Mouse (Mus musculus) kidney, postnatal 25 days (tissue): ENCODE data around the gene Eps15.
"Not testable (repeated sequence)": the region's sequence is repeated elsewhere in the genome, so short reads cannot be mapped to it uniquely, and the experiment has no call there.

ENCODE experiments used
- DNase-seq, 2 experiments: peaks; one replicate each; pipeline ENCODE4 v3.0.0; 2021; ENCODE audit warnings: mixed read lengths in 2 of 2

Gene Eps15

DNA sequence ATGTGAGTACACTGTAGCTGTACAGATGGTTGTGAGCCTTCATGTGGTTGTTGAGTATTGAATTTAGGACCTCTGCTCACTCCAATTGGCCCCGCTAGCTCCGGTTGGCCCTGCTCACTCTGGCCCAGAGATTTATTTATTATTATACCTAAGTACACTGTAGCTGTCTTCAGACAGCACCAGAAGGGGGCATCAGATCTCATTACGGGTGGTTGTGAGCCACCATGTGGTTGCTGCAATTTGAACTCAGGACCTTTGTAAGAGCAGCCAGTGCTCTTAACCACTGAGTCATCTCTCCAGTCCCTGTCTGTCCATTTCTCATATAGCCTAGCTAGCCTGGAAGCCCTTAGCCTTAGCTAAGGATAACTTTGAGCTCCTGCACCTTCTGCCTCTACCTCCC, 124.8 kb downstream of the Eps15 start:
- DNase-seq, result not testable (repeated sequence)

GRCm38 (mm10) chr4:109405415-109405814, 125.3 kb downstream of the Eps15 start:
- no peak for DNase-seq

DNA sequence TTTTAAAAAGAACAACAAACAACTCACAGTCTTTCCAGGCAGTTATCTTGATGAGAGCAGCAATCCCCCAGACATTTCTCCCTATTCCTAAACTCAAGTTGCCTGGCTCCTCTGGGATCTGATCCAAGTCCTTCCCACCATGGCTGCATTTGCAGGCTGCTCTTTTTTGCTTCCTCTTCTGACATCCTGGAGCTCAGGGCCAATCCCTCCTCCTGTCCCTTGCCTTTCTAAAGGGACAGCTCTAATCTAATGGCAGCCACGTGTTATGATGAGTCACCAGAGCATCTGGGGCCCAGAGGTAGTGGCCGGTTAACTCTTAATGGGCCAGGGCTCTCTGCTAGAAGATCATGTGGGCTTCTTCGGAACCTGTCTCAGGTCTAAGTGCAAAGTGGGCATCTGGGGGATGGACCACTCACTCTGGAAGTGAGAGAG, 126.0 kb downstream of the Eps15 start:
- DNase-seq, result peak; percentile 75 to 82

DNA sequence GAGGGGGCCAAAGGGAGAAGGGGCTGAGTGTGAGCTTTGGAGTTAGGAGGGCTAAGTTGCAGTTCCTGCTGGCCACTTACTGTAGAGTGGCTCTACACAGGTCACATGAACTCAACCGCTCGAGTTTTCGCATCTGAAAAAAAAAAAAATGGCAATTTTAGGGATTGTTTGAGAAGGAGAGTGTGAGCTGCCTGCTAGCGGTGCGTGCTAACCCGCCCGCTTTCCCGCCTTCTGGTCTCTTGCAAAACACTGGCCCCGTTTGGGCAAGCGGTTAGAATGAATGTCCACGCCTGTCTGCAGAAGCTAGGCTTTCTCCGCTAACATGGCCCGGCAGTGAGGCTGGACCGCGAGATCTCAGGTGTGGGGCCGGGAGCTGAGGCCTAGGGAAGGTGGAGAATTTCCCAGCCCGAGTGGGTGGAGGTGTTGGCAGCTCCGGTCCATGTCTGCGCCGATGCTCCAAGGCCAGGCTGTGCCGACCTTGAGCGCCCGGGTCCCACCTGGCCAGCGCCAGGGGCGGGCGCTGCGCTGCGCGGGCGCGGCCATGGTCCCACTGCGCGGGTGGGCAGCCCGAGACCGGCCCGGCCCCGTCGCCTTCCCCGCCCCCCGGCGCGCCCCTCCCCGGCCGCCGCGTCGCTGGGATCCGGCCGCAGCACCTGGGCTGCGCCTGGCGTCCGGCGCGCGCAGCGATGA, 126.6 kb downstream of the Eps15 start, which contains the start of gene Ttc39a:
Ttc39a (plus strand) TSS at position 138 of the 690 bp plus-strand sequence.
- peak; percentile 29 to 64 for DNase-seq

DNA sequence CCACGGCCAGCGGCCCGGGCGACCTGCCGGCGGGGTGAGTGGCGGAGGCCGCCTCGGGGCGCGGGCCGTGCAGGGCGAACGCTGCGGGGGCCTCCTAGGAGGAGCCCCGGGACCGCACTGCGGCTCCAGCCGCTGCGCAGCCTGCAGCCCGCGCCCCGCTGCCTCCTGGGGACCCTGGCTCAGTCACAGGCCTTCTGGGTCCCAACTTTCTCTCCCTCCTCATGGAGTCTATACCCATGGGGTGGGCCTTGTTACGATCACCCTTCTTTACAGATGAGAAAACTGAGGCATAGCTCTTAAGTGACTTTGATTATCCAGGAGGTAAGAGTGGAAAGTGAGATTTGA, 127.1 kb downstream of the Eps15 start:
- DNase-seq, result no peak

DNA sequence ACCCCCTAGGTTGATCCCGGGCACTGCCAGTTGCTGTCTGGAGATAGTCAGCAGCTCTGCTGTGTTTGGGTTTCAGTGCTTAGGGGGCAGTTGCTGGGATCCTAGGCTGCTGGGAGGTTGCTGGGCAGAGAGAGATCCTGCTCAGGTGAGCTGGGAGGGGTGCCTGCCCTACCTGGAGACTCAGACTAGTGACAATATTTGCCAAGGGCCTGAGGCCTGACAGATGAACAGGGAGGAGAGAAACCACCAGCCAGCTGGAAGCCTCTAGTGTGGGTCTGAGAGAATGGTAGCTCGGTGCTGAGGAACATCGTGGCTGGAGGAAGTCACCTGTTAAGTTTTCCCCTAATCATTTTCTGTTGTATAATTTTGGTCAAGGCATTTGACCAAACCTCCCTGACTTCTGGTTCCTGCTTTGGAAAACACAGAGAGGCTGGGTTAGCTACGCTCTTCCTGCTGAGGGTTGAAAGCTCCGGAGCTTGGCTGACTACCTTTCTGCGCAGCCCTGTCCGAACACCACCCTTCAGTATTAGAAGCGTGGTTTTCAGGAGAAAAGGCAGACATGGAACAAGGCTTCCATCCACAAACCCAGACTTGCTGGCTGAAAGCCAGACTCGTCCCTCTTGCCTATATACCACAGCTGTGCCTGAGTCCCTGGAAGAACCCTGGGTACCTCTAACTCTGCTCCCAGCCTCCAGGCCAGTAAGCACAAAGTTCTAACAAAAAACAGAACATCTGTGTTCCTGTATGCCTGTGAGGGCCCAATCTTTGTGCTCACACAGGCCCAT, 127.8 kb downstream of the Eps15 start:
- no peak for DNase-seq

DNA sequence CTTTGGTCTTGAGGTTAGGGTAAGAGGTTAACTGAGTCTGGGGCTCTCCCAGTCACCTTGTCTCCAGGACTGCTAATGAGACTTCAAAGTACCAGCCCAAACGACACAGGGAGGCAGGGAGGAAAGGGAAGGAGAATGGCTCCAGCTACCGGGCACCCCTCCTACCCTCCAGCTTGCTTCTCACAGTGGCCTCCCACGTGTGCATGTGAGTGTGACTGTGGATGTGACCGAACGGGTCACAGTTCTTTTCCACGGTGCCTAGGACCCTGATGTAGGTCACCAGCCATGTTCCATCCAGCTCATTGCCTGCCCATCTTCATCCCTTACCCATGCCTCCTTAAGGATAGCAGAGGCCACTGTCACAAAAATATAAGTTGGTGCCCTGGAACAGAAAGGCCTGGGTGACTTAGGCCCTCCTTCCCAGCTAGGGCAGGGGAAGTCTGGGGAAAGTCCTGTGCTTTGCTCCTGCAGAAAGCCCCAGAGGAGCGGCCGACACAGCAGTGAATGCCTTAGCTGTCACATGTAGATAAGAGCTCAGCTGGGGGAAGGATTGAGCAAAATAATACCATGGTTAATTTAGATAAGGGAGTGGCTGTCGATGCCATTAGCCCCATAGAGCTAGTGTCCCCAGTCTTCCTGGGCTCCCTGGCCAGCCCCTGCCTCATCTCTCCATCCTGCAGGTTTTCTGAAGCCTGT, 130.8 kb downstream of the Eps15 start:
- DNase-seq, result no peak

- no peak for DNase-seq
These were observed 131.4 kb downstream of the Eps15 start for GRCm38 (mm10) chr4:109411377-109411967.

DNA sequence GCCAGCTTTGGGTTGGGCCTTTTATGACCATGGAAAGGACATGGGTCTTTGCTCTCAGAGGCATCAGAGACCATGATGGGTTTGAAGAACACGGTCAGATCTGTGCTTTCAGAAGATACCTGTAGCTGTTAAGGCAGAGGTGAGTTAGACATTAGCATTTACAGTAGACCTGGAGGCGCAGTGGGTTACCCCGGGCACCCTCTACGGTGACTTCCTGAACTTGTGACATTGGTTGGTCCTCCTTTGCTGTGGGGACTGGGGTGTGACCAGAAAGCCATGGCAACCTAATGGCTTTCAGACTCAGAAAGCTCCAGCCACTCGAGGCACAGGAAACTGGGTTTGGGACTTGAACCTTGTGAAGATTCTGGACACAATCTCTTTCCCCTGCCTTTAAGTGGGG, 132.2 kb downstream of the Eps15 start:
- no peak for DNase-seq

GRCm38 (mm10) chr4:109417998-109418397, 137.9 kb downstream of the Eps15 start:
- DNase-seq, result no peak

DNA sequence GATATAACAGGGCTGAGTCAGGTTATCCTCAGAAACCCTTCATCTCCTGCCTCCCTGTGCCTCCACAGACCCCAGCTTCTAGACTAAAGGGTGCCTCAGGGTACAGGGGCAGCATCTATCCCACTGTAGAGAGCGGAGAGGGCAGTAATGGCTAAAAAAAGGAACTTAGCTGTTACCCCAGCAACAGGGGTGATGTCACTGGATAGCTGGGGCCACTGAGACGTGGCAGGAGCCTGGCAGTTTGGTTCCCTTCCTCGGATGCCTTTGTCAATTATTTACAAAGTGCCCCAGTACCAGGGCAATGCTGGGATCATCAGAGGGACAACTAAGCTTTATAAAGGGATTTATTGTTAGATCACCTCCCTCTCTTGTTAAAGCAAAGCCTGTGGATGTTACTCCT, 138.9 kb downstream of the Eps15 start:
- peak; percentile 59 to 82 for DNase-seq

- DNase-seq, result peak; percentile 36 to 81
These were observed 139.5 kb downstream of the Eps15 start for GRCm38 (mm10) chr4:109419563-109419962.

GRCm38 (mm10) chr4:109420138-109420795, 140.2 kb downstream of the Eps15 start:
- DNase-seq, result peak in 1 of 2 experiments; percentile 49

DNA sequence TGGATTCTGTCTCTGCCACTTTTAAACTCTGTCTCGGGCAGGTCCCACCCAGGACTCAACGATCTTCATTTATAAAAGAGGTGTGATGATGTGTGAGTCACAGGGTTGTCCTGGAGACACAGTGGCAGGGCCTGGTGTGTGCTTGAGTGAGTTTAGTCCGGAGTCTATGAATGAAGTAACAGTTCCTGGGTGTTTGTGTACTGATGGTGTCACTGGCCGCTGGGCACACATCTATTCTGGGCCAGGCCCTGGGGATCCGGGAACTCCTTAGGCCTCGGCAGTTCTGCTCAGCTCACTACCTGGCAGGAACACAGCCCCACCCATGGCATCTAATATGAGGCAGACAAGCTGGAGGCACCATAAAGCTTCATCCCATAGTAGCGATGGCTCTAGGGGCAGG, 141.5 kb downstream of the Eps15 start:
- DNase-seq, result no peak

GRCm38 (mm10) chr4:109422436-109422835, 142.4 kb downstream of the Eps15 start:
- peak; percentile 56 to 78 for DNase-seq

DNA sequence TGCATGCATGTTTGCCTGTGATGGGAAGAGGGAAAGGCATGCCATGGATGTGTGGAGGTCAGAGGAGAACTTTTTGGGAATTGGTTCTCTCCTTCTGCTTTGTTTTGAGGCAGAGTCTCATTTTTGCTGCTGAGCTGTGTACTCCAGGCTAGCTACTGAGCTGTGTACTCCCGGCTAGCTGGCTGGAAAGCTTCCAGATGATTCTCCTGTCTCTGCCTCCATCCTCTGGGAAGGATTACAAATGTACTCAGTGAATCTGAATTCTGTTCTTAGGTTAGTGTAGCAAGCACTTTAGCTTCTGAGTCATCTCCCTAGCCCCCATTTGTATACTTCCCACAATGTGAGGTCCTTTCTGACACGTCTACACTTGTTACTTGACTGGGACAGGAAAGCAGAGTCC, 143.4 kb downstream of the Eps15 start:
- DNase-seq, result no peak

GRCm38 (mm10) chr4:109427058-109427457, 147.0 kb downstream of the Eps15 start:
- no peak for DNase-seq

DNA sequence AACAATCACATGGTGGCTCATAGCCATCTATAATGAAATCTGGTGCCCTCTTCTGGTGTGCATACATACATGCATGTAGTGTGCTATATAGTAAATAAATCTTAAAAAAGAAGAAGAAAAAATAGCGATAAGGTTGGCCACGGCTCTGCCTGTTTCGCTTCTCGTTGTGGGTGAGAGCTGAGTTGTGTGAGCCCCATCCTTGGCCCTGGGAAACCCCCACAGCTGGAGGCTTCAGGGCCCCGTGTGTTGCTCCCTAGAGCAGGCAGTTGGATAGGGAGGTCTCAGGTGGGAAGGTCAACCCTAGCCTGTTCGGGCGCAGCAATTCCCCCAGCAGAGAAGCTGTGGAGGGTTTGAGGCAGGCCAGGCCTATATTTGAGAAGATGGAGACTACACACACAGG, 150.2 kb downstream of the Eps15 start:
- no peak for DNase-seq

- DNase-seq, result peak; percentile 67 to 77
These were observed 150.8 kb downstream of the Eps15 start for GRCm38 (mm10) chr4:109430854-109431253.

GRCm38 (mm10) chr4:109432668-109433375, 152.8 kb downstream of the Eps15 start:
- DNase-seq, result no peak

DNA sequence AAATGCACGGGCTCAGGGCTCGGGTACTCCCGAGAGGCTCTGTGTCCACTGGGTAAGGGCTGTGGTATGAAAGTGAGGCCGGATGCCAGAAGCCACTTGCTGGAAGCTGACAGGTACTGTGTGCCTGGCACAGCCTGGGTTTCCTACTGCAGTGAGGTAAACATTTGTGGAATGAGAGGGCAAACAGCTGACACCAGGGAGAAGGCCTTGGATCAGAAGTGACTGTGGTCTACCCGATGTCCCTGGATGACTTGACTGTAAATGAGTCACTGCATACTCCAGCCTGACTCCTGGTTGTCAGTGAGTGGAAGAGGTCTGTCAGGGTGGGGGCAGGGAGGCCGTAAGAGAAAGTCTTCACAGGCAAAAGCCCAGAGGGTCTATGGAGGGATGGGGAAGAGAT, 153.6 kb downstream of the Eps15 start:
- DNase-seq, result peak; percentile 48 to 74

DNA sequence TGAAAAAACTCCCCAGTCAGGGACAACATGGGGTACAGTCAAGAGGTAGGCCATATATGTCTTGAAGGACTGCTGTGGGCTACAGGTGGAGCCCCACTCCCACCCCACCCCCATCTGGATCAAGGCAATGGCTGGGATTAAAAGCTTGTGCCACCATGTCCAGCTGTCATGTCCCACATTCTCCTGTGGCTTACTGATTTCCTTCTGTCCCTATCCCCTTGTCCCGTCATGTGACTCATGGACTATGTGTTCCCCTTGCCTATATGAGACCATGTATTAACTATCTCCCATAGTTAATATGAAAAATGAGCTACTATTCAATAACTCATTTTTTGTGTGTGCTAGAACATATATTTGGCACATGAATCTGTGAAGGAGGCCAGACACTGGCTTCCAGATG, 154.2 kb downstream of the Eps15 start:
- no peak for DNase-seq
